Mouse (Mus musculus) T-cell, adult 2 months (primary cell): ENCODE data around the gene Bst1.

Experiments
- DNase-seq: peaks from one replicate; pipeline ENCODE4 v3.0.0; 2022; ENCODE audit warnings: low spot score

Bst1 gene

GRCm38 (mm10) chr5:43855769-43856168 is 37.1 kb downstream of the Bst1 start:
- no peak for DNase-seq

GRCm38 (mm10) chr5:43859663-43860062 is 41.0 kb downstream of the Bst1 start:
- no peak for DNase-seq

- DNase-seq: no peak
Observed at GRCm38 (mm10) chr5:43860096-43860495, 41.4 kb downstream of the Bst1 start.

- DNase-seq: no peak
Observed at GRCm38 (mm10) chr5:43860670-43861431, 42.2 kb downstream of the Bst1 start.

- DNase-seq: no peak
Observed at GRCm38 (mm10) chr5:43863642-43864041, 45.0 kb downstream of the Bst1 start.

- DNase-seq: no peak
Observed at GRCm38 (mm10) chr5:43865316-43865715, 46.6 kb downstream of the Bst1 start.

GRCm38 (mm10) chr5:43868253-43868652 is 49.6 kb downstream of the Bst1 start, which contains the start of gene Cd38:
Gene Cd38 (plus strand): TSS chr5:43868553.
- no peak for DNase-seq

- DNase-seq: peak; percentile 16
Observed at GRCm38 (mm10) chr5:43868711-43869600, 50.3 kb downstream of the Bst1 start.

- no peak for DNase-seq
Observed at GRCm38 (mm10) chr5:43871845-43872244, 53.2 kb downstream of the Bst1 start.

- no peak for DNase-seq
Observed at GRCm38 (mm10) chr5:43872652-43873051, 54.0 kb downstream of the Bst1 start.

- DNase-seq: no peak
Observed at GRCm38 (mm10) chr5:43882034-43882433, 63.3 kb downstream of the Bst1 start.

- DNase-seq: no peak
Observed at GRCm38 (mm10) chr5:43885060-43885820, 66.6 kb downstream of the Bst1 start.

GRCm38 (mm10) chr5:43892386-43892785 is 73.7 kb downstream of the Bst1 start:
- DNase-seq: peak; percentile 14
